Mouse (Mus musculus): ENCODE data around the gene Scly. TPM values are rescaled to one million over a fixed set of nuclear protein-coding genes. Genes with fewer than 3 reads are reported as not detected.

The Scly gene
- polyA plus RNA-seq, 1 experiment: 19.2 TPM

GRCm38 (mm10) chr1:91295544-91295943 is 2.6 kb upstream of the Scly start:
- Histone ChIP-seq H3K9me3 (replicated peaks; ENCODE audit: control insufficient read depth, insufficient read depth, low read length, poor library complexity, severe bottlenecking) (no peaks in the 10 kb centered on the region), H3K4me1 (ENCODE audit: control insufficient read depth, insufficient read depth, low read length) (peaks cover 2% of the 10 kb centered on the region), H3K4me3 (ENCODE audit: low read depth, low read length) (no peak overlapping the region), H3K9ac (ENCODE audit: low read depth, poor library complexity, severe bottlenecking) (no peak overlapping the region), H3K36me3 (ENCODE audit: control insufficient read depth, insufficient read depth, low read length, poor library complexity, severe bottlenecking) (no peaks in the 10 kb centered on the region), H3K27ac (ENCODE audit: insufficient read depth, low read length) (no peak overlapping the region), H3K27me3 (ENCODE audit: control insufficient read depth, insufficient read depth, low read length, poor library complexity, severe bottlenecking) (no peaks in the 10 kb centered on the region)
- TF ChIP-seq CTCF (IDR thresholded peaks at IDR 0.05; ENCODE audit: low read depth, low read length): no peak
- TF ChIP-seq POLR2A (IDR thresholded peaks at IDR 0.05; ENCODE audit: insufficient read depth, low read length): no peak
- TF ChIP-seq EP300 (IDR thresholded peaks at IDR 0.05; ENCODE audit: insufficient read depth, low read depth, low read length): no peak

- H3K4me3 ChIP-seq (ENCODE audit: low read depth, low read length): peak overlapping the region; percentile 95
- no peaks in the 10 kb centered on the region for H3K36me3 ChIP-seq (ENCODE audit: control insufficient read depth, insufficient read depth, low read length, poor library complexity, severe bottlenecking)
- TF ChIP-seq CTCF (IDR thresholded peaks at IDR 0.05; ENCODE audit: low read depth, low read length) (no peak), EP300 (IDR thresholded peaks at IDR 0.05; ENCODE audit: insufficient read depth, low read depth, low read length) (no peak), POLR2A (IDR thresholded peaks at IDR 0.05; ENCODE audit: insufficient read depth, low read length) (no peak)
- no peaks in the 10 kb centered on the region for H3K27me3 ChIP-seq (ENCODE audit: control insufficient read depth, insufficient read depth, low read length, poor library complexity, severe bottlenecking)
- no peak overlapping the region for H3K27ac ChIP-seq (ENCODE audit: insufficient read depth, low read length)
- no peaks in the 10 kb centered on the region for H3K9me3 ChIP-seq (replicated peaks; ENCODE audit: control insufficient read depth, insufficient read depth, low read length, poor library complexity, severe bottlenecking)
- peaks cover 2% of the 10 kb centered on the region for H3K4me1 ChIP-seq (ENCODE audit: control insufficient read depth, insufficient read depth, low read length)
- H3K9ac ChIP-seq (ENCODE audit: low read depth, poor library complexity, severe bottlenecking): peak overlapping the region; percentile 80
Measured at GRCm38 (mm10) chr1:91299026-91299706, 1.0 kb downstream of the Scly start.

- no peak for TF ChIP-seq CTCF (IDR thresholded peaks at IDR 0.05; ENCODE audit: low read depth, low read length)
- TF ChIP-seq POLR2A (IDR thresholded peaks at IDR 0.05; ENCODE audit: insufficient read depth, low read length): no peak
- TF ChIP-seq EP300 (IDR thresholded peaks at IDR 0.05; ENCODE audit: insufficient read depth, low read depth, low read length): no peak
Measured at GRCm38 (mm10) chr1:91299707-91300426, 1.7 kb downstream of the Scly start.

GRCm38 (mm10) chr1:91301206-91301920 is 3.2 kb downstream of the Scly start:
- no peaks in the 10 kb centered on the region for H3K9me3 ChIP-seq (replicated peaks; ENCODE audit: control insufficient read depth, insufficient read depth, low read length, poor library complexity, severe bottlenecking)
- no peaks in the 10 kb centered on the region for H3K36me3 ChIP-seq (ENCODE audit: control insufficient read depth, insufficient read depth, low read length, poor library complexity, severe bottlenecking)
- H3K4me3 ChIP-seq (ENCODE audit: low read depth, low read length): no peak overlapping the region
- H3K4me1 ChIP-seq (ENCODE audit: control insufficient read depth, insufficient read depth, low read length): peaks cover 2% of the 10 kb centered on the region
- H3K9ac ChIP-seq (ENCODE audit: low read depth, poor library complexity, severe bottlenecking): no peak overlapping the region
- no peaks in the 10 kb centered on the region for H3K27me3 ChIP-seq (ENCODE audit: control insufficient read depth, insufficient read depth, low read length, poor library complexity, severe bottlenecking)
- H3K27ac ChIP-seq (ENCODE audit: insufficient read depth, low read length): no peak overlapping the region
- TF ChIP-seq POLR2A (IDR thresholded peaks at IDR 0.05; ENCODE audit: insufficient read depth, low read length): no peak
- TF ChIP-seq CTCF (IDR thresholded peaks at IDR 0.05; ENCODE audit: low read depth, low read length): no peak
- no peak for TF ChIP-seq EP300 (IDR thresholded peaks at IDR 0.05; ENCODE audit: insufficient read depth, low read depth, low read length)

More at GRCm38 (mm10) chr1:91299707-91300426, 1.7 kb downstream of the Scly start:
- no peaks in the 10 kb centered on the region for H3K27me3 ChIP-seq (ENCODE audit: control insufficient read depth, insufficient read depth, low read length, poor library complexity, severe bottlenecking)
- H3K9ac ChIP-seq (ENCODE audit: low read depth, poor library complexity, severe bottlenecking): no peak overlapping the region
- no peak overlapping the region for H3K27ac ChIP-seq (ENCODE audit: insufficient read depth, low read length)
- H3K36me3 ChIP-seq (ENCODE audit: control insufficient read depth, insufficient read depth, low read length, poor library complexity, severe bottlenecking): no peaks in the 10 kb centered on the region
- no peaks in the 10 kb centered on the region for H3K9me3 ChIP-seq (replicated peaks; ENCODE audit: control insufficient read depth, insufficient read depth, low read length, poor library complexity, severe bottlenecking)
- H3K4me3 ChIP-seq (ENCODE audit: low read depth, low read length): no peak overlapping the region
- H3K4me1 ChIP-seq (ENCODE audit: control insufficient read depth, insufficient read depth, low read length): peaks cover 2% of the 10 kb centered on the region

GRCm38 (mm10) chr1:91302021-91302420 is 3.9 kb downstream of the Scly start:
- no peak overlapping the region for H3K4me3 ChIP-seq (ENCODE audit: low read depth, low read length)
- no peaks in the 10 kb centered on the region for H3K27me3 ChIP-seq (ENCODE audit: control insufficient read depth, insufficient read depth, low read length, poor library complexity, severe bottlenecking)
- H3K27ac ChIP-seq (ENCODE audit: insufficient read depth, low read length): no peak overlapping the region
- H3K4me1 ChIP-seq (ENCODE audit: control insufficient read depth, insufficient read depth, low read length): peaks cover 2% of the 10 kb centered on the region
- H3K9me3 ChIP-seq (replicated peaks; ENCODE audit: control insufficient read depth, insufficient read depth, low read length, poor library complexity, severe bottlenecking): no peaks in the 10 kb centered on the region
- no peaks in the 10 kb centered on the region for H3K36me3 ChIP-seq (ENCODE audit: control insufficient read depth, insufficient read depth, low read length, poor library complexity, severe bottlenecking)
- no peak overlapping the region for H3K9ac ChIP-seq (ENCODE audit: low read depth, poor library complexity, severe bottlenecking)
- TF ChIP-seq CTCF (IDR thresholded peaks at IDR 0.05; ENCODE audit: low read depth, low read length) (no peak), POLR2A (IDR thresholded peaks at IDR 0.05; ENCODE audit: insufficient read depth, low read length) (no peak), EP300 (IDR thresholded peaks at IDR 0.05; ENCODE audit: insufficient read depth, low read depth, low read length) (no peak)

All from ES-Bruce4 (cell line).